8 mouse cellular contexts compared by ENCODE assay signal in the genomic region with DNA sequence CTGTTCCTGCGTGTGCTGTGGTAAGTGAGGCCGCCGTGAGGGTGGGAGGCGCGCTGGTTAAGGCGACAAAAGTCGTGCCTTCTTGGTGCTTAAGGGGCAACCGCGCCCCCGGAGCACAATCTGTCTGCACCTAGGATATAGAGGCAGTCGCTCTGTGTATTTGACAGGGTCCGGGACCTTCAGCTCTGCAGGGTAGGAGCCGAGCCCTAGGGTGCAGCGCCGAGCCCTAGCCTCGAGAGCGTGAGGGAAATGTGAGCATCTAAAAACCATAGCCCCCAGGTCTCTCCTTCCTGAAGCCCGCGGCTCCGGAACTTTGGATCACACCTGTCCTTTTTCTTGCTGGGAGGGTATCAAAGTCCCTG. TPM values are rescaled to one million over a fixed set of nuclear protein-coding genes. Genes with fewer than 3 reads are reported as not detected.
DNase-seq lines count a peak whose midpoint lies in the region; ATAC-seq and TF ChIP-seq lines count a peak whose summit lies in the region.

No protein-coding gene starts in this region.

- no peak for DNase-seq in heart, embryonic 10.5 days (ENCODE audit: low spot score)
- DNase-seq in heart, adult 9 months (ENCODE audit: low spot score in 2 of 2), result no peak
- DNase-seq in ES-E14 (ENCODE audit: low read depth, low spot score), result no peak
- DNase-seq in right cerebral cortex, postnatal 10 days (ENCODE audit: low spot score in 2 of 2), result no peak
- no peak for DNase-seq in ovary, adult 18-20 months (ENCODE audit: low spot score)
- DNase-seq in urinary bladder, postnatal 36 days (ENCODE audit: low spot score in 2 of 2), result no peak

- WGBS in heart, embryonic 10.5 days, result under 1% methylated on average over 20 of the region's 20 CpGs
- under 1% methylated on average over 20 of the region's 20 CpGs for WGBS in macrophage (ENCODE audit: missing documents)

- H3K27ac ChIP-seq in heart, embryonic 10.5 days, result peak overlapping the region; percentile 85
- H3K27ac ChIP-seq in ES-E14 (ENCODE audit: insufficient read depth, low read depth, low read length, poor library complexity, severe bottlenecking) (no peak overlapping the region), macrophage (peak overlapping the region; percentile 61)

- H3K27me3 ChIP-seq in heart, embryonic 10.5 days (ENCODE audit: insufficient read depth, poor library complexity, severe bottlenecking), result no peaks in the 10 kb centered on the region

- H3K79me2 ChIP-seq in macrophage (ENCODE audit: inconsistent target), result peaks cover 52% of the 10 kb centered on the region

- in situ Hi-C loops in ES-E14 (cut with MboI; ENCODE audit: low sequenced_read_pairs in 2 of 2, unreplicated experiment in 2 of 2), result no loop called here

- no peaks in the 10 kb centered on the region for H3K9me3 ChIP-seq in heart, embryonic 10.5 days
- no peaks in the 10 kb centered on the region for H3K9me3 ChIP-seq in ES-E14 (ENCODE audit: control insufficient read depth, insufficient read depth, low read depth, low read length)

- peak overlapping the region; percentile 49 for H3K9ac ChIP-seq in ES-E14 (ENCODE audit: insufficient read depth, low read depth, low read length, poor library complexity, severe bottlenecking)

- H3K4me3 ChIP-seq in heart, embryonic 10.5 days, result peak overlapping the region; percentile 78
- peak overlapping the region; percentile 68 to 70 for H3K4me3 ChIP-seq in ES-E14 (ENCODE audit: insufficient read depth in 1 of 2, low read depth in 1 of 2, low read length in 2 of 2, poor library complexity in 1 of 2, severe bottlenecking in 1 of 2)
- H3K4me3 ChIP-seq in macrophage (ENCODE audit: inconsistent target), result peak overlapping the region; percentile 90

- peaks cover 15% of the 10 kb centered on the region for H3K4me1 ChIP-seq in heart, embryonic 10.5 days
- peaks cover 0 to 3% of the 10 kb centered on the region in 2 experiments; a peak in 1 of 4 replicates for H3K4me1 ChIP-seq in ES-E14 (ENCODE audit: control insufficient read depth in 2 of 2, insufficient read depth in 2 of 2, low read length in 2 of 2, poor library complexity in 1 of 2)

- peak; percentile 18 for ATAC-seq in granulocyte monocyte progenitor cell, adult 5-6 weeks (replicated peaks; ENCODE audit: poor library complexity, severe bottlenecking)

- H3K36me3 ChIP-seq in heart, embryonic 10.5 days, result peaks cover 22% of the 10 kb centered on the region
- H3K36me3 ChIP-seq in ES-E14 (ENCODE audit: control insufficient read depth, insufficient read depth, low read length, poor library complexity, severe bottlenecking) (no peaks in the 10 kb centered on the region; the same call in 1 of the 2 replicates), macrophage (ENCODE audit: inconsistent target) (peaks cover 25% of the 10 kb centered on the region)

TF ChIP-seq in ES-E14, 5 proteins besides CTCF, POLR2A, EP300 and RAD21:
- TF ChIP-seq ZNF384 (IDR thresholded peaks at IDR 0.05; ENCODE audit: low read depth, low read length) (no peak), ZC3H11A (IDR thresholded peaks at IDR 0.05; ENCODE audit: borderline replicate concordance, low read depth, low read length) (no peak), CHD2 (IDR thresholded peaks at IDR 0.05; ENCODE audit: low read depth, low read length) (no peak), MAFK (IDR thresholded peaks at IDR 0.05; ENCODE audit: insufficient read depth, low read depth, low read length) (no peak), HCFC1 (IDR thresholded peaks at IDR 0.05; ENCODE audit: borderline replicate concordance, insufficient read depth, low read length) (no peak)
TF ChIP-seq in ES-E14: peak in this region for 0.

RNA-seq across cellular contexts. Expression of a gene that starts 0.4 kb away (rescaled TPM):
- polyA plus RNA-seq in heart, embryonic 10.5 days (2016; fragmentation: Nextera tagmentation; extraction: Ambion mirVana), result 11.9 and 13.9 TPM in 2 replicates
- 9.5 and 11.5 TPM in 2 replicates for total RNA-seq in ES-E14 (2012; rRNA removed)
- total RNA-seq in granulocyte monocyte progenitor cell, adult 5-6 weeks (2014; fragmentation: Nextera tagmentation), result 11.7 and 22.8 TPM in 2 replicates
- total RNA-seq in granulocyte monocyte progenitor cell, adult 5-6 weeks (2017), result 24.1 and 25.0 TPM in 2 replicates
- total RNA-seq in macrophage (2018; cell fraction: chromatin; rRNA removed), result 100 to 1,000 TPM in 5 of 26 experiments, 10 to 100 TPM in 17, 1 to 10 TPM in 4; 6.2 to 156 (median 37.7) TPM
- total RNA-seq in macrophage (2018; cell fraction: cytosol; rRNA removed), result 10 to 100 TPM; 17.1 to 77.4 (median 37.5) TPM
- total RNA-seq in macrophage (2018; cell fraction: nucleus; rRNA removed), result 100 to 1,000 TPM in 2 of 26 experiments, 10 to 100 TPM in 24; 18.4 to 120 (median 45.8) TPM
- polyA plus RNA-seq in macrophage (2018), result 30.0 to 47.3 TPM (median 32.7 TPM) in 3 replicates
